Mouse (Mus musculus) liver, postnatal 0 days (tissue): ENCODE measurements around the gene Lpcat3. TPM values are rescaled to one million over a fixed set of nuclear protein-coding genes. Genes with fewer than 3 reads are reported as not detected.

Source experiments
- ATAC-seq: fragments of 200-750 bp; cut with Nextera tagmentation; 2 replicates; pipeline ENCODE4 v1.8.0; 2017; ENCODE audit warnings: mild to moderate bottlenecking, moderate library complexity
- DNase-seq: peaks from one replicate; pipeline ENCODE4 v3.0.0-alpha.2; 2016
- H3K27ac ChIP-seq: fragments of 300-500 bp; sonication (generic); 2 replicates; pipeline ENCODE4 v1.5.1; 2014; ENCODE audit warnings: antibody characterized with exemption, moderate library complexity, mild to moderate bottlenecking, low read depth
- H3K27me3 ChIP-seq: fragments of 300-500 bp; sonication (generic); 2 replicates; pipeline ENCODE4 v1.6.1; 2014; ENCODE audit warnings: low read length, control low read depth, mixed read lengths; ENCODE audit not compliant: insufficient read depth
- H3K36me3 ChIP-seq: fragments of 300-500 bp; sonication (generic); replicated peaks from 2 replicates; pipeline ENCODE4 v1.6.1; 2014; ENCODE audit warnings: mild to moderate bottlenecking, control low read depth, low read length, moderate library complexity, mixed read lengths; ENCODE audit not compliant: insufficient read depth
- H3K4me1 ChIP-seq: fragments of 300-500 bp; sonication (generic); 2 replicates; pipeline ENCODE4 v1.6.1; 2014; ENCODE audit warnings: antibody characterized with exemption, mild to moderate bottlenecking, control low read depth; ENCODE audit not compliant: insufficient read depth
- H3K4me2 ChIP-seq: fragments of 300-500 bp; sonication (generic); 2 replicates; pipeline ENCODE4 v1.6.1; 2014; ENCODE audit warnings: low read depth, mild to moderate bottlenecking, low read length, moderate library complexity, mixed read lengths
- H3K4me3 ChIP-seq: fragments of 300-500 bp; sonication (generic); 2 replicates; pipeline ENCODE4 v1.5.1; 2014; ENCODE audit warnings: low read depth, low read length
- H3K9ac ChIP-seq: fragments of 300-500 bp; sonication (generic); replicated peaks from 2 replicates; pipeline ENCODE4 v1.6.1; 2014; ENCODE audit warnings: mild to moderate bottlenecking, moderate library complexity
- H3K9me3 ChIP-seq: fragments of 300-500 bp; sonication (generic); 2 replicates; pipeline ENCODE4 v1.6.1; 2016; ENCODE audit warnings: mild to moderate bottlenecking, control low read depth, low read length, mixed read lengths
- CTCF ChIP-seq: sonication (generic); IDR thresholded peaks from 2 replicates; pipeline ENCODE4 v1.5.1; 2016; ENCODE audit warnings: antibody characterized with exemption, low read depth
- EP300 ChIP-seq: IDR thresholded peaks from 2 replicates; pipeline ENCODE4 v1.6.1; 2016; ENCODE audit warnings: antibody characterized with exemption, low read depth, mild to moderate bottlenecking
- WGBS: fragments of 180-500 bp; shearing (Covaris S2); extraction: QIAGEN DNeasy Blood & Tissue Kit; methylation state at CpG from one replicate; pipeline ENCODE4 v1.1.7; 2014; ENCODE audit not compliant: insufficient replicate concordance; 5-methylcytosine and 5-hydroxymethylcytosine counted together
- polyA plus RNA-seq: library from polyadenylated mRNA; unstranded; fragments of >200 nt; fragmentation: Nextera tagmentation; extraction: Ambion mirVana; gene quantifications from 2 replicates; pipeline ENCODE4 v1.2.1, GENCODE M21; 2015

Lpcat3 gene
- polyA plus RNA-seq, 1 experiment from 2014 or later, result 68.7 TPM

DNA sequence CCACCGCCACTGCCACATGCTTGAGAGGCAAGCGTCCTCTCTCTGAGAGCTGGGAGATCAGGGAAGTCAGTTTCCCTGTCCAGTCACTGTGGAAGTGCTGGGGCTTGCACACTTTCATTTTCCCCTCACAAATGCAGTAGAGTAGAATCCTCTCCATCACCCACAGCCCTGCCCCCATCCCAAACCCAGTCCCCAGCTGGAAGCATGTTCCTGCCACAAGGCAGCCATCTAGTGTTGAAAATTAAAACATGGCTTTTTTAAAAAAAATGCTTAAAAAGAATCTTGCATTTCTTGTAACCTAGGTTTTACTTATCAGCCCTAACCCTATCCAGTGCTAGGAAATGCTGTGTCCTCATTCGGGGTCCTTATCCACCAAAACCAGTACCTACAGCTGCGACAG lies 22.8 kb upstream of the Lpcat3 start:
- H3K27ac ChIP-seq, result no peak overlapping the region
- TF ChIP-seq CTCF, result peak; percentile 26
- no peak for TF ChIP-seq EP300
- no peaks in the 10 kb centered on the region for H3K36me3 ChIP-seq
- DNase-seq, result no peak
- no peaks in the 10 kb centered on the region for H3K27me3 ChIP-seq
- no peaks in the 10 kb centered on the region for H3K4me1 ChIP-seq
- no peak overlapping the region for H3K4me3 ChIP-seq
- 70% methylated on average over 4 of the region's 4 CpGs for WGBS
- no peak for ATAC-seq
- H3K9me3 ChIP-seq, result no peaks in the 10 kb centered on the region
- no peak overlapping the region for H3K9ac ChIP-seq
- no peak overlapping the region for H3K4me2 ChIP-seq

DNA sequence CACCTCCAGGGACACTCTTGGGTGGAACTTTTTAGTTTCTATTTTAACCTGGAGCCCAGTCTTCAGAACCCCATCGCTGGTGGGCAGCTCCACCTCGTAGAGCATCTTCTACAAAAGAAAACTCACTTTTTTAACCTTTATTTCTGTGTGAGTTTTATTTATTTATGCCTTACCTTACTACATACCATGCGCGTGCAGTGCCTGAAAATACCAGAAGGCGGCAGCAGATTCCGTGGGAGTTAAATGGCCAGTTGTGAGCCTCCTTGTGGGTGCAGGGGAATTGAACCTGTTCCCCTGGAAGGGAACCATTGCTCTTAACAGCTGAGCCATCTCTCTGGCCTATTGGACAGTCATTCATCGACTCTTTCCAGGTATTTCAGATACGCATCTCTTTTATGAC lies 21.8 kb upstream of the Lpcat3 start:
- no peaks in the 10 kb centered on the region for H3K4me1 ChIP-seq
- TF ChIP-seq EP300 (no peak), CTCF (peak; percentile 86)
- H3K27me3 ChIP-seq, result no peaks in the 10 kb centered on the region
- ATAC-seq (peak; percentile 52; the same call in 1 of the 2 replicates), DNase-seq (peak; percentile 84)
- 34% methylated on average over 8 of the region's 8 CpGs for WGBS
- H3K9ac ChIP-seq, result no peak overlapping the region
- no peak overlapping the region for H3K4me2 ChIP-seq
- no peaks in the 10 kb centered on the region for H3K36me3 ChIP-seq
- H3K27ac ChIP-seq, result no peak overlapping the region
- no peak overlapping the region for H3K4me3 ChIP-seq
- H3K9me3 ChIP-seq, result no peaks in the 10 kb centered on the region

- TF ChIP-seq EP300, result peak; percentile 94
- TF ChIP-seq CTCF, result no peak
- H3K4me1 ChIP-seq, result peaks cover 2% of the 10 kb centered on the region; the same call in 1 of the 2 replicates
- no peaks in the 10 kb centered on the region for H3K9me3 ChIP-seq
- no peak overlapping the region for H3K4me2 ChIP-seq
- no peak overlapping the region for H3K4me3 ChIP-seq
- peak overlapping the region; percentile 36; the same call in 1 of the 2 replicates for H3K27ac ChIP-seq
- no peaks in the 10 kb centered on the region for H3K27me3 ChIP-seq
- peak; percentile 96 for ATAC-seq
- H3K9ac ChIP-seq, result no peak overlapping the region
- no peaks in the 10 kb centered on the region for H3K36me3 ChIP-seq
- no peak for DNase-seq
- WGBS, result 29% methylated on average over 1 of the region's 1 CpGs
Measured at GRCm38 (mm10) chr6:124646394-124646793, 16.4 kb upstream of the Lpcat3 start.

- no peak overlapping the region for H3K9ac ChIP-seq
- no peak for TF ChIP-seq EP300
- TF ChIP-seq CTCF, result no peak
- DNase-seq, result no peak
- H3K4me2 ChIP-seq, result no peak overlapping the region
- WGBS, result 54% methylated on average over 6 of the region's 6 CpGs
- no peaks in the 10 kb centered on the region for H3K27me3 ChIP-seq
- no peak for ATAC-seq
- H3K36me3 ChIP-seq, result no peaks in the 10 kb centered on the region
- no peaks in the 10 kb centered on the region; the same call in 1 of the 2 replicates for H3K9me3 ChIP-seq
- 0 out of 2 replicates have a peak, but pooled peaks cover 2% of the 10 kb centered on the region for H3K4me1 ChIP-seq
- H3K27ac ChIP-seq, result no peak overlapping the region
- no peak overlapping the region for H3K4me3 ChIP-seq
Measured at GRCm38 (mm10) chr6:124655893-124656292, 6.9 kb upstream of the Lpcat3 start.

GRCm38 (mm10) chr6:124658067-124658466 lies 4.8 kb upstream of the Lpcat3 start:
- Histone ChIP-seq H3K4me2 (no peak overlapping the region), H3K9me3 (no peaks in the 10 kb centered on the region; the same call in 1 of the 2 replicates), H3K27ac (no peak overlapping the region), H3K4me1 (peaks cover 10% of the 10 kb centered on the region), H3K27me3 (no peaks in the 10 kb centered on the region), H3K9ac (no peak overlapping the region), H3K4me3 (no peak overlapping the region), H3K36me3 (no peaks in the 10 kb centered on the region)
- DNase-seq (no peak), ATAC-seq (no peak)
- TF ChIP-seq CTCF, result no peak
- TF ChIP-seq EP300, result no peak
- WGBS, result 64% methylated on average over 2 of the region's 2 CpGs

- H3K36me3 ChIP-seq, result peaks cover 8% of the 10 kb centered on the region
- no peak overlapping the region for H3K9ac ChIP-seq
- no peak overlapping the region for H3K27ac ChIP-seq
- H3K4me1 ChIP-seq, result peaks cover 15% of the 10 kb centered on the region
- DNase-seq, result no peak
- TF ChIP-seq CTCF, result no peak
- no peak for TF ChIP-seq EP300
- no peaks in the 10 kb centered on the region for H3K9me3 ChIP-seq
- no peak overlapping the region for H3K4me2 ChIP-seq
- H3K4me3 ChIP-seq, result no peak overlapping the region
- 88% methylated on average over 4 of the region's 4 CpGs for WGBS
- no peak for ATAC-seq
- H3K27me3 ChIP-seq, result no peaks in the 10 kb centered on the region
Measured at GRCm38 (mm10) chr6:124661156-124661806, 1.5 kb upstream of the Lpcat3 start.
